Mouse (Mus musculus): ENCODE measurements around the gene Cacng4.

- TF ChIP-seq CTCF (IDR thresholded peaks at IDR 0.05; ENCODE audit: control insufficient read depth, insufficient read depth, insufficient replicate concordance, low read depth, low read length) (no peak), POLR2A (IDR thresholded peaks at IDR 0.05; ENCODE audit: control insufficient read depth, low read depth, low read length) (no peak)
Observed at GRCm38 (mm10) chr11:107761790-107762500, 32.4 kb downstream of the Cacng4 start.
